Mouse (Mus musculus) cortical plate, adult 2 months (tissue): ENCODE measurements at regions not wholly inside any gene's neighbourhood (a gene's known extent, or its start where the extent isn't known, plus 50 kb on each side); places are given as distances from the start of the nearest gene placed in this dataset.

ENCODE experiments used
- CTCF ChIP-seq: fragments of 200-500 bp; IDR thresholded peaks from 2 replicates; pipeline ENCODE4 v1.5.1; 2011; ENCODE audit warnings: mild to moderate bottlenecking, control low read depth, low read length; ENCODE audit not compliant: insufficient read depth; ENCODE audit errors: extremely low read depth
- POLR2A ChIP-seq: fragments of 200-500 bp; IDR thresholded peaks from 2 replicates; pipeline ENCODE4 v1.6.1; 2011; ENCODE audit warnings: mild to moderate bottlenecking, low read length, control low read depth; ENCODE audit not compliant: insufficient read depth; ENCODE audit errors: extremely low read depth

GRCm38 (mm10) chr4:32170106-32170459 is 68.5 kb upstream of the Bach2 start:
- no peak for TF ChIP-seq CTCF
- TF ChIP-seq POLR2A, result no peak
